Mouse (Mus musculus): ENCODE results near the gene Mfap1b.

DNA sequence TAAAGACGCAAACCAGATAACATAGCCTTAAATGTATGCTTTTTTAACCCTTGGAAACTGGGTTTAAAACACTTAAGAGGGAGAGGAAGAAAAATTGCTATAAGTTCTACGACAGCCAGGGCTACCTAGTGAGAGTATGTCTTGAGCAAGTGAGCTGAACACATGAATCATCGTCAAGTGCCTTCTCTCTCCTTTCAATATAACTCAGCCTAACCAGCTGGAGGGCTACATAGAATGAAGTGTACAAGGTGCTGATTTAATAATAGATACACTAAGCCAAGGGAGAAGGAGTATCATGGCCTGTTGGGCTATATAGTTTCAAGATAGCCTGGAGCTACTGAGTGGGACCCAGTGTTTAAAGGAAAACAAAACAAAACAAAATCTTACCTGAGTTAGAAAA is 55.4 kb downstream of the Mfap1b start:
- no peak for TF ChIP-seq CTCF (IDR thresholded peaks at IDR 0.05; ENCODE audit: low read depth)
- TF ChIP-seq EP300 (IDR thresholded peaks at IDR 0.05; ENCODE audit: low read depth): no peak
